Mouse (Mus musculus) adrenal gland, adult 10 weeks (tissue): ENCODE measurements around the gene Tsks. TPM values are rescaled to one million over a fixed set of nuclear protein-coding genes. Genes with fewer than 3 reads are reported as not detected.

Experiments used
- polyA plus RNA-seq: library from polyadenylated mRNA; stranded (reverse); fragments of 350-450 nt; fragmentation: Illumina TruSeq; extraction: RNeasy Lipid Tissue Mini Kit (QIAGEN cat#74804); gene quantifications from one replicate; pipeline ENCODE4 v1.2.3, GENCODE M21; 2014; ENCODE audit warnings: low read depth, low replicate concordance

Gene Tsks
- not detected for polyA plus RNA-seq

DNA sequence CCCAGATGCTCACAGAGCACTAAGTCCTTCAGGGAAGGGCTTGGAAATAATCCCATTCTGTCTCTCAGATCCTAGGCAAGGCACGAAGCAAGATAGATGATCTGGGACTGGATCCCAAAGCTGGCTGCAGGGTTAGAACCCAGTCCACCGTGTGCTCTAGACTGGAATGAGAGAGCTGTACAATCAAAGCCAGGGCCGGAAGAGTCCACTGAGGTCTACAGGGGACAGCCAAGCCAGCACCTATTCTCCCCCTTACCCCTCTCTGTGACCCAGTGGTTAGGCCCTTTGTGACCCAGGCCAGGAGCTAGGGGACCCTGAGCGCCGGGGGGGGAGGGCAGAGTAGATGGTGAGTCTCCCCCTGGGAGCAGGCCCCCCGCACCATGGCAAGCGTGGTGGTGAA, at the start of gene Tsks:
Gene Tsks, plus strand, starts transcription at position 301 of the 400 bp plus-strand sequence.

GRCm38 (mm10) chr7:44895593-44896434, 47.2 kb upstream of the Tsks start, which contains the start of gene Fuz:
Gene Fuz (plus strand): TSS chr7:44896079.

GRCm38 (mm10) chr7:44929204-44930151, 13.5 kb upstream of the Tsks start, which contains the start of gene Ap2a1:
Gene Ap2a1 (minus strand): TSS chr7:44929496.

DNA sequence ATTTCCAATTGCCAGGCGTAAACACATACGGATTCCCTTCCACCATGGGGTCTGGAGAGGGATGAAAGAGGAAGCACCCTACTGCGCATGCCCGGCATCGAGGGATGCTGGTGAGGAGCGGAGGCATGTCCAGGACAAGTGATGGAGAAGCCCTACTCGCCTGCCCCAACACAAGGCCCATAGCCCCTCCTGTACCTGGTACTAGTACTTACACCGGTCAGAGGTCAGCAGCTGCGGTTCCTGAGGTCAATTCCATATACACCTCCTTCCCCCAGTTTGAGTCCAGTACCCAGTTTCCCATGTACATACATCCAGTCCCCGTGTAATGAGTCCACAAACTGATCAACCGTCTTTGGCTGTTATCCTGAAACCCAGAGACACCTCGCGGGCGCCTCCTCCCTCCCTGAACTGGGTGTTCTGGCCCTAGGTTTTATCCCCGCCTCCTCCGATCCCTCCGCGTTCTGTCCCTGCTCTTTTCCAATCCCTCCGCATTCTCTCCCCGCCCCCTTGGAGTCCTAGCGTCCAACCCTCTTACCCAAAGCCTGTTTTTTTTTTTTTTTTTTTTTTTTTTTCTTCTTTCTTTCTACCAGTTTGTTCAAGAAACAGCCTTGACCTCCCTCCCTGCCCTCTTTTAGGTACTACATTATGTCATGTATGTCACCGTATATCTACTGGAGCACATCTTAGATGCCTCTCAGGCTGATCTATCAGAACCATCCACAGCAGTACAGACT, 31.5 kb downstream of the Tsks start, which contains the start of gene Cpt1c:
Gene Cpt1c, minus strand, starts transcription at position 469 of the 734 bp plus-strand sequence.

DNA sequence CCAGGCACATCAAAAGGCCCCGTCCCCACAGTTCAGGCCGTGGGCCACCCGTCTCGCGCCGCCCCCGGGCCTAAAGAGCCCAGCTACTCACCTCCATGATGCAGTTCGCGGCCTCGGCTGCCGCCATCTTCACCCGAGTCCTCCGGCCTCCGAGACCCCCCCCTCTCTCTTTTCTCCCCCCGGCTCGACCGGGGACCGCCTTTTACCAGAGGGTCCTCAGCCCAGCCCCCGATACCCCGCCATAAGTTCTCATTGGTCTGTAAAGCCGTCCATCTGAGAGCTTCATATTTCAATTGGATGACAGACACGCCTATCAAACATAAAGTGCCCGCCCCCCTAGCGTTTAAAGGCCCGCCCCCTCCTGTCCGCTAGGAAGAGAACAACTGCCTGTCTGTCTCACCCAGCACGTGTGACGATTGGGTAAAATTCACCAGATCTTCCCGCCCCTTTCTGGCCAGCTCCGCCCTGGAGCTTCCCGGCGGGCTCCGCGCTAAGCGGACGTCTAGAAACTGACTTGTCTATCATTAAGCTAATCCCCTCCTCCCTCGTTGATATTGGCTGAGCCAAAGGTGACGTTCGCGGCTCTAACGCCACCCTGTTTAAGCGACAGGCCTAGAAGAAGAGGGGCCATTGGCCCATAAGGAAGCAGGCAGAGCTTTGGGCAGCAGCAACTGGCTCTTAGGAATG, 43.3 kb downstream of the Tsks start, which contains the start of gene Prmt1:
Gene Prmt1, minus strand, starts transcription at position 377 of the 687 bp plus-strand sequence.

DNA sequence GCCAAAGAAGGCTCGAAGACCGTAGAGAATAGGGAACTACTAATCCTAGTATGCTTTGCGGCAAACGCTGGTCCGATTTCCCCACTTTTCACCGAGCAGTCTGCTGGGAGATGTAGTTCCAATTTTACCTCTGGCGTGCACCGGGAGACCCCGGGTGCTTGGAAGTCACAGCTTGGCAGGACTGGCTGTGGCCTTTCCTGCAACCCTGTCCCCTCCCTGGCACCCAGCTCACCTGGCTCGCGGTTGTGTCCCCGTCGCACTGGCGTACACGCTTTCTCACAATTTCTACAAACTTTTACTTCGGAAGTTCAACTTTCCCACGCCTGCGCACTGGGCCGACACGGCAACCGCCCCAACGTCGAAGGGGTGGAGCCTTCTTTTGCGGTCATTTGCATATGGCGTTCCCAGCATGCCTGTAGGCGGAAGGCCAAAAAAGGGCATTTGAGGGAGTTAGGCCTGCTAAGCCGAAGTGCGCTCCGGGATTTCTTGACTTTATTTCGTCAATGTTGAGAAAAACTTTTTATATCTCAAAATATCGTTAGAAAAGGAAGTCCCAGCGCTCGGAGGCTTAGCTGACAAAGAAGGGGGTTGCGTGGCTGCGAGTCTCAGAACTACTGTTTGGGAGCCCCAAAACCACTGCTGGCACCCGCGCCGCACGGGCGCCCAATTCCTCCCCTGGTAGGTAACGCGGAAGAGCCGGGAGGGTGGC, 54.4 kb downstream of the Tsks start, which contains the start of gene Irf3:
Gene Irf3, plus strand, starts transcription at position 418 of the 709 bp plus-strand sequence.

GRCm38 (mm10) chr7:44998501-44998955, 55.5 kb downstream of the Tsks start, which contains the start of gene Bcl2l12:
Gene Bcl2l12 (minus strand): TSS chr7:44998712.

Other genes starting within 250 kb of the Tsks start
- gene Izumo2, start 234.5 kb upstream of the Tsks start, polyA plus RNA-seq, result not detected
- 10.4 TPM for gene Vrk3, start 194.8 kb upstream of the Tsks start, polyA plus RNA-seq
- 0.52 TPM for gene Zfp473, start 192.2 kb upstream of the Tsks start, polyA plus RNA-seq
- gene Nup62, start 127.1 kb upstream of the Tsks start, polyA plus RNA-seq, result 4.8 TPM
- not detected for gene Il4i1, start 126.8 kb upstream of the Tsks start, polyA plus RNA-seq
- 7.3 TPM for gene Atf5, start 126.5 kb upstream of the Tsks start, polyA plus RNA-seq
- gene Akt1s1, start 94.2 kb upstream of the Tsks start, polyA plus RNA-seq, result 3.8 TPM
- gene Tbc1d17, start 94.1 kb upstream of the Tsks start, polyA plus RNA-seq, result 1.2 TPM
- 1.7 TPM for gene Pnkp, start 86.1 kb upstream of the Tsks start, polyA plus RNA-seq
- gene Ptov1, start 73.4 kb upstream of the Tsks start, polyA plus RNA-seq, result not detected
- gene Med25, start 50.5 kb upstream of the Tsks start, polyA plus RNA-seq, result 4.0 TPM
- gene Fuz, start 47.1 kb upstream of the Tsks start, polyA plus RNA-seq, result 6.5 TPM
- 23.6 TPM for gene Ap2a1, start 13.7 kb upstream of the Tsks start, polyA plus RNA-seq
- gene Cpt1c, start 31.6 kb downstream of the Tsks start, polyA plus RNA-seq, result 0.70 TPM
- 9.0 TPM for gene Prmt1, start 43.4 kb downstream of the Tsks start, polyA plus RNA-seq
- 24.6 TPM for gene Irf3, start 54.4 kb downstream of the Tsks start, polyA plus RNA-seq
- gene Bcl2l12, start 55.5 kb downstream of the Tsks start, polyA plus RNA-seq, result not detected
- gene Scaf1, start 73.2 kb downstream of the Tsks start, polyA plus RNA-seq, result 4.1 TPM
- 5.8 TPM for gene Rras, start 74.8 kb downstream of the Tsks start, polyA plus RNA-seq
- 0.41 TPM for gene Prr12, start 109.7 kb downstream of the Tsks start, polyA plus RNA-seq
- 7.3 TPM for gene Nosip, start 119.2 kb downstream of the Tsks start, polyA plus RNA-seq
- gene Prrg2, start 119.5 kb downstream of the Tsks start, polyA plus RNA-seq, result 3.9 TPM
- gene Rcn3, start 149.0 kb downstream of the Tsks start, polyA plus RNA-seq, result not detected
- gene Fcgrt, start 160.6 kb downstream of the Tsks start, polyA plus RNA-seq, result 21.6 TPM
- 313 TPM for gene Rps11, start 181.2 kb downstream of the Tsks start, polyA plus RNA-seq
- 287 TPM for gene Rpl13a, start 185.6 kb downstream of the Tsks start, polyA plus RNA-seq
- not detected for gene Gm45713, start 193.0 kb downstream of the Tsks start, polyA plus RNA-seq
- gene Flt3l, start 193.2 kb downstream of the Tsks start, polyA plus RNA-seq, result 11.4 TPM
- gene Pih1d1, start 211.1 kb downstream of the Tsks start, polyA plus RNA-seq, result 2.8 TPM
- 2.0 TPM for gene Aldh16a1, start 211.4 kb downstream of the Tsks start, polyA plus RNA-seq
- not detected for gene Slc17a7, start 220.7 kb downstream of the Tsks start, polyA plus RNA-seq
- gene Gfy, start 236.4 kb downstream of the Tsks start, polyA plus RNA-seq, result not detected
- not detected for gene Pth2, start 237.8 kb downstream of the Tsks start, polyA plus RNA-seq